In genomic region chr7:30736211-30736610, GRCm38 (mm10) we compare ENCODE assay signal across 25 mouse cellular contexts. TPM values are rescaled to one million over a fixed set of nuclear protein-coding genes. Genes with fewer than 3 reads are reported as not detected.
"Had no signal": no experiment of that assay in that cellular context is flagged by ENCODE, and none has a peak within 500 bp of the region (broad histone marks: within the 10 kb centered on the region; RNA-seq: fewer than 3 reads in every experiment).

No protein-coding gene starts in this region.

- ATAC-seq: midbrain, embryonic 15.5 days had no signal

- H3K27ac ChIP-seq: kidney, postnatal 0 days; liver, embryonic 13.5 days; midbrain, embryonic 12.5 days; midbrain, embryonic 15.5 days; neural tube, embryonic 13.5 days; stomach, embryonic 15.5 days had no signal

- H3K27me3 ChIP-seq: liver, embryonic 13.5 days; midbrain, embryonic 12.5 days; midbrain, embryonic 15.5 days; neural tube, embryonic 13.5 days; stomach, embryonic 15.5 days had no signal

- H3K9ac ChIP-seq: liver, embryonic 13.5 days; midbrain, embryonic 12.5 days; midbrain, embryonic 15.5 days; neural tube, embryonic 13.5 days; stomach, embryonic 15.5 days had no signal

- H3K4me3 ChIP-seq: liver, embryonic 13.5 days; midbrain, embryonic 12.5 days; midbrain, embryonic 15.5 days; neural tube, embryonic 13.5 days; stomach, embryonic 15.5 days had no signal

- H3K4me2 ChIP-seq: liver, embryonic 13.5 days; midbrain, embryonic 12.5 days; midbrain, embryonic 15.5 days; neural tube, embryonic 13.5 days; stomach, embryonic 15.5 days had no signal

- H3K9me3 ChIP-seq: liver, embryonic 13.5 days; midbrain, embryonic 12.5 days; midbrain, embryonic 15.5 days; neural tube, embryonic 13.5 days; stomach, embryonic 15.5 days had no signal

- H3K4me1 ChIP-seq: stomach, embryonic 15.5 days had no signal

- DNase-seq: kidney, adult 2 months; kidney, postnatal 25 days; liver, embryonic 13.5 days; lung, adult 2 months; lung, postnatal 14 days; lung, postnatal 4 days; retina, postnatal 1 day; right cerebral cortex, postnatal 25 days; spleen, adult 18-20 months; thymus, postnatal 36 days had no signal

RNA-seq across cellular contexts. Expression of gene Gapdhs, which starts 7.3 kb away (rescaled TPM):
- total RNA-seq: layer of hippocampus, adult 8-10 months; layer of hippocampus, postnatal 25 days; left cerebral cortex, adult 18-20 months; left cerebral cortex, postnatal 25 days; liver, adult 2 months; megakaryocyte progenitor cell, adult 5-6 weeks; neutrophil, adult 5-6 weeks had no signal
- polyA plus RNA-seq: limb, embryonic 14.5 days; liver, embryonic 13.5 days; liver, embryonic 16.5 days had no signal

RNA-seq across cellular contexts. Expression of gene Atp4a, which starts 24.2 kb away (rescaled TPM):
- polyA plus RNA-seq: lung, adult 2 months had no signal

RNA-seq across cellular contexts. Expression of gene Dmkn, which starts 27.3 kb away (rescaled TPM):
- total RNA-seq: liver, adult 2 months; neutrophil, adult 5-6 weeks had no signal
- polyA plus RNA-seq: limb, embryonic 11.5 days; liver, adult 2 months; liver, embryonic 13.5 days had no signal
